Mouse (Mus musculus): ENCODE results near the gene Dcp1b. TPM values are rescaled to one million over a fixed set of nuclear protein-coding genes. Genes with fewer than 3 reads are reported as not detected.

The Dcp1b gene
- polyA plus RNA-seq (2021) = 8.5 TPM

DNA sequence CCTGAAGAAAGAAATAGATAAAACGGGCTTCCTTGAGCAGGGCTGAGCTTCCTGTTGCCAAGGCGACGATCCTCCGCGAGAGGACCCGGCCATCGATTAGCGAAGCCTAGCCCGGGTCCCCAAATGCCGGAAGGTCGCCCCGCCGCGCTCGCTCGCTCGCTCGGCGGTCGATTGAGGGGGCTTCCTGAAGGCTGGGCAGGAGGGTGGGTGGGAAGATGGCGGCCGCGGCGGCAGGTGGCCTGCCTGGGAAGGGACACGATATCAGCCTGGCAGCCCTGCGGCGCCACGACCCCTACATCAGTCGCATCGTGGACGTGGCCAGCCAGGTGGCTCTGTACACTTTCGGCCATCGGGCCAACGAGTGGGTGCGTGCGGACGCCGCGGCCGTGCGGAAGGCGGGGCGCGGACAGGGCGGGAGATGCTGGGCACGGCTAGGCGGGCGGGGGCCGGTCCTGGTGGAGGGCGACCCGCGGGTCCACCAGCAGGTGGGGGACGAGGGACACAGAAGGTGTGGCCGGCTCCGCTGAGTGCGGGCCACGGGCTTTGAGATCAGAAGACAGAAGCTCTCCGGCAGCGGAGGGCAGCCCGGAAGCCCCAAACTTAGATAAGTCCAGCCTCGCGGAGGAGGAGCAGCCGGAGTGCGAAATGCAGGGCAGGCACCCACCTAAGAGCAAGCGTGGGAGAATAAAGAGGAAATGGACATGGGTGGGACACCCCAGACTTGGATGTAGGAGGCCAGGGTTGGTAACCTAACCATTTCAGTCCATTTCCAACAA is at the start of gene Dcp1b:
Gene Dcp1b, plus strand, starts transcription at position 176 of the 776 bp plus-strand sequence.
- in situ Hi-C loops (cut with MboI; ENCODE audit: low pct_unique_long_range_greater_than_20kb) = no loop called here

DNA sequence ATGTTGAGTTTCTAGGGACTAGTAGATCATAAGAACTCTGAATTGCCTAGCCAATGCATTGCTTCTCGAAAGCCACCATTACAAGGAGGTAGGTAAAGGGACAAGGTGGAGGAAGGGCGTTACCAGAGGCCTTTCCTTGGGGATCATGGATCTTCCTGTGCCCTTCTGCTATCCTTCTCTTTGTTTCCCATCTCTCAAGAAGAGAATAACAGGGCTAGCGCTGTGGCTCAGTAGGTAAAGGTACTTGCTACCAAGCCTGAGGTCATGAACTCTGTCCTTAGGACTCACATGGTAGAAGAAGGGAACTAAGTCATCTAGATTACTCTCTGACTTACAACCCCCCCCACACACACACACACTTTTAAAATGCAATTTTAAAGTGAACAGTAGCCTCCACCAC is 48.1 kb upstream of the Dcp1b start:
- ATAC-seq (no peak), DNase-seq (ENCODE audit: low read depth, low spot score) (no peak)
- ChIA-PET POLR2A (no interaction called here), CTCF (no interaction called here)
- in situ Hi-C loops (cut with MboI; ENCODE audit: low pct_unique_long_range_greater_than_20kb) = loop anchor here (5.0 kb wide), 1 partner anchor 225 kb away; no protein-coding TSS in a partner anchor
- no peaks in the 10 kb centered on the region for H3K27me3 ChIP-seq
- no peak for TF ChIP-seq CTCF (IDR thresholded peaks at IDR 0.05)

More for the DNA sequence above, at the start of gene Dcp1b:
- TF ChIP-seq CTCF (IDR thresholded peaks at IDR 0.05) = peak; percentile 69
- CTCF ChIA-PET = interaction anchor here (0.6 to 1.5 kb wide), 3 partner anchors 16 to 549 kb away, joined by 3 to 4 read pairs (median 3); no protein-coding TSS in a partner anchor
- POLR2A ChIA-PET = interaction anchor here (1.2 kb wide), 1 partner anchor 14 kb away, joined by 4 read pairs; no protein-coding TSS in a partner anchor
- ATAC-seq (peak; percentile 80), DNase-seq (ENCODE audit: low read depth, low spot score) (peak; percentile 30)
- H3K27me3 ChIP-seq = peaks cover 5% of the 10 kb centered on the region

DNA sequence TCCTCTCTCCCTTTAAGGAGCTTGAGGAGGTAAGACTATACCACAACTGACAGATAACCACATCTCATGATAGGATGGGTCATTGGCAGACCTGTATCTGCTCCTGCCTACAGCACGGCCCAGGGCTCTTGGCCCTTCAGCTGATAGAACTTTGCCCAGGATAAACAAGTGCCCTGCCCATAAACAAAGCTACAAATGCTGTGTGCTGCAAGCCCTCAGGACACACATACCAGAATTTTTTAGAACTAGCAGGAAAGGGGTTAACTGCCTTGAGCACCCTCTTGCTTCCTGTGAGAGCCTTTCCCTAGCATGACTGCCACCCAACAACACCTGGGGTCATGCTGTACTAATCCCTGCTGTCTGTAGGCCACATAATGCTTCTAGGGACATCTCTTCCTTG is 47.0 kb upstream of the Dcp1b start:
- CTCF ChIA-PET = interaction anchor here (0.6 kb wide), 1 partner anchor 11 kb away, joined by 3 read pairs; no protein-coding TSS in a partner anchor
- in situ Hi-C loops (cut with MboI; ENCODE audit: low pct_unique_long_range_greater_than_20kb) = loop anchor here (5.0 kb wide), 1 partner anchor 224 kb away; no protein-coding TSS in a partner anchor
- no peak for TF ChIP-seq CTCF (IDR thresholded peaks at IDR 0.05)
- ATAC-seq (no peak), DNase-seq (ENCODE audit: low read depth, low spot score) (no peak)
- no peaks in the 10 kb centered on the region for H3K27me3 ChIP-seq
- POLR2A ChIA-PET = no interaction called here

DNA sequence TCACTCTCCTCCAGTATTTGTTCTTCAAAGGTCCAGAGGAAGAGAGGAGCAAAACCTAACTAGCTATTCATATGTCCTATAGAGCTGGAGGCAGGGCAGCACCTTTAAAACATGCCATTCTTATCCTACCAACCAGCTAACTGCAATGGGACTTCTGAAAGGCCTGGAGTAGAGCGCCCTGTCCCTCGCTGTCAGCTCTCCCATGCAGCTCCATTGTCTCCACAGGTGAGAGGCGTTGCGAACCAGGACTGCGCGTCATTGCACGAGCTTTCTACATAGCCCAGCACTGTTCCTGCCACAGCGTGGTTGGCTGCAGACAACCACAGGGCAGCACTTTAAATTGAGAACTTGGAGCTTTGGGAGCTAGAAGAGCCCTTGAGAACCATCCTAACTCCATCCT is 46.5 kb upstream of the Dcp1b start:
- ChIA-PET CTCF (interaction anchor here (0.6 kb wide), 1 partner anchor 12 kb away, joined by 3 read pairs; no protein-coding TSS in a partner anchor), POLR2A (no interaction called here)
- no peak for ATAC-seq
- in situ Hi-C loops (cut with MboI; ENCODE audit: low pct_unique_long_range_greater_than_20kb) = loop anchor here (5.0 kb wide), 1 partner anchor 224 kb away; no protein-coding TSS in a partner anchor
- no peak for TF ChIP-seq CTCF (IDR thresholded peaks at IDR 0.05)
- H3K27me3 ChIP-seq = no peaks in the 10 kb centered on the region
- DNase-seq (ENCODE audit: low read depth, low spot score) = no peak

GRCm38 (mm10) chr6:119129664-119130063 is 45.4 kb upstream of the Dcp1b start:
- ChIA-PET CTCF (interaction anchor here (0.7 to 1.5 kb wide), 3 partner anchors 9 to 484 kb away, joined by 3 to 4 read pairs (median 4); no protein-coding TSS in a partner anchor), POLR2A (no interaction called here)
- no peak for DNase-seq (ENCODE audit: low read depth, low spot score)
- H3K27me3 ChIP-seq = no peaks in the 10 kb centered on the region
- no peak for ATAC-seq
- in situ Hi-C loops (cut with MboI; ENCODE audit: low pct_unique_long_range_greater_than_20kb) = loop anchor here (5.0 kb wide), 1 partner anchor 223 kb away; no protein-coding TSS in a partner anchor
- TF ChIP-seq CTCF (IDR thresholded peaks at IDR 0.05) = peak; percentile 77

DNA sequence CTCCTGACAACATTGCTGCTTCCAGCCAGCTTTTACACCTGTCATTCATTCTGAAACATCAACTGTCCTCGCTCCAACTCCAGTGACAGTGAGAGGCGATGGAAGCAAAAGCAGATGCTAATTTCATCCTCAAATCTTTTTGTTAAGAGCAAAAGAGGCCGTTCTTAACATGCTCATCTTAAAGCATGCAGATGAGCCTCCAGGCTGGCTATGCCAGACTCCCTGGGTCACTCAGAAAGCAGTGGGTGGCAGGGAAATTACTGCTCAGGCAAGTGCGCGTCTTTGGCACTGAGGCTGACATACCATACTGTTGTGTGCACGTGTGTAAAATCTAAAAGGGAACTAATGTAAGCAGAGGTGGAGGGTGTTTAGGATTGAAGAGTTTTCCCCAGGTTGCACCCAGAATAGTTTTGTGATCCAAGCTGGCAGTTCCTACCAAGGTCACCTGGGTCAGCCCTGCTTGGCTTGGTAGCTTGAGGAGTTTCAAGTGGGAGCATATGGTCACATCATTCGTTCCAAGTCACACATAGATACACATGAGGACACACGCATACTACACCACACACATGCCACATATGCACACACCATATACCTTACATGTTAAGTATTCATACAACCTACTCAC is 42.8 kb upstream of the Dcp1b start:
- CTCF ChIA-PET = no interaction called here
- H3K27me3 ChIP-seq = no peaks in the 10 kb centered on the region
- no peak for TF ChIP-seq CTCF (IDR thresholded peaks at IDR 0.05)
- in situ Hi-C loops (cut with MboI; ENCODE audit: low pct_unique_long_range_greater_than_20kb) = no loop called here
- POLR2A ChIA-PET = no interaction called here
- DNase-seq (ENCODE audit: low read depth, low spot score) = no peak
- ATAC-seq = no peak

DNA sequence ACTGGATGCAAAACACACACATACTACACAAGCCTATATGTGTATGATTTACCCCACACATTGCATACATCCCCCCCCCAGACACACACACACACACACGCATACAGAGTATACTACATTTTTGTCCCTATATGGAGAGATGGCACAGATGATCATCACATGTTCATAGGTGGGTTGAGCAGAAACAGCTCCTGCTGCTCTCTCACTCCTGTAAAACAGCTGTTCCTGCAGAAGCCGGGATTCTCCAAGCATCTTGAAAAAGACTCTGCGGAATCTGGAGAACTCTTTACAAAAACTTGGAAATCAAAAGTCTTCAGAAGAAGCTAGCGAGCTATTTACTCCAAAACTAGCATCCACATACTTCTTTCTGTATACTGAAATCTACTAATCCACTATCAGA is 42.2 kb upstream of the Dcp1b start:
- TF ChIP-seq CTCF (IDR thresholded peaks at IDR 0.05) = no peak
- H3K27me3 ChIP-seq = peaks cover 3% of the 10 kb centered on the region
- no peak for DNase-seq (ENCODE audit: low read depth, low spot score)
- CTCF ChIA-PET = no interaction called here
- POLR2A ChIA-PET = no interaction called here
- ATAC-seq = no peak
- in situ Hi-C loops (cut with MboI; ENCODE audit: low pct_unique_long_range_greater_than_20kb) = no loop called here

GRCm38 (mm10) chr6:119137768-119138167 is 37.3 kb upstream of the Dcp1b start:
- in situ Hi-C loops (cut with MboI; ENCODE audit: low pct_unique_long_range_greater_than_20kb) = no loop called here

DNA sequence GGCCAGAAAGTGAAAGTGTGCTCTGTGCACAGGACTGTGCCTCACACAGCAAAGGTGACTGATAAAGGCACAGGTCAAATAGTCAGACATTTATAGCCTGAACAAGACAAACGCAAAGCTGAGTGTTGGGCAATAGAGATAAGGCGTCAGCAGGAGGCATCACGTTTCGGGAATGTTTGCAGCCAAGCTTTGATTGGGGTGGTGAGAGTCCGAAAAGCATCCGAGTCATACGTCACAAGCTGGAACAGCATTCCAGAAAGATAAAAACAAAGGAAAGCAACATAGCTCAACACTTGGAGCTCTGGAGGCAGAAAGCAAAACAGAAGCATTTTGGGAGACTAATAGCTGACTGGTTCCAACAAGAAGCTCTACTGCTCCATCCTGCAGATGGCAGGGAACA is 35.5 kb upstream of the Dcp1b start:
- no peak for DNase-seq (ENCODE audit: low read depth, low spot score)
- H3K27me3 ChIP-seq = peaks cover 4% of the 10 kb centered on the region
- ChIA-PET POLR2A (no interaction called here), CTCF (interaction anchor here (1.5 kb wide), 1 partner anchor 10 kb away, joined by 4 read pairs; no protein-coding TSS in a partner anchor)
- no peak for TF ChIP-seq CTCF (IDR thresholded peaks at IDR 0.05)
- in situ Hi-C loops (cut with MboI; ENCODE audit: low pct_unique_long_range_greater_than_20kb) = no loop called here
- no peak for ATAC-seq

More at GRCm38 (mm10) chr6:119137768-119138167, 37.3 kb upstream of the Dcp1b start:
- CTCF ChIA-PET = no interaction called here
- no peak for ATAC-seq
- no peak for DNase-seq (ENCODE audit: low read depth, low spot score)
- no peak for TF ChIP-seq CTCF (IDR thresholded peaks at IDR 0.05)
- POLR2A ChIA-PET = no interaction called here
- H3K27me3 ChIP-seq = peaks cover 4% of the 10 kb centered on the region

- ChIA-PET CTCF (no interaction called here), POLR2A (interaction anchor here (0.6 kb wide), 1 partner anchor 505 kb away, joined by 4 read pairs; no protein-coding TSS in a partner anchor)
- ATAC-seq = no peak
- in situ Hi-C loops (cut with MboI; ENCODE audit: low pct_unique_long_range_greater_than_20kb) = no loop called here
- TF ChIP-seq CTCF (IDR thresholded peaks at IDR 0.05) = no peak
- no peak for DNase-seq (ENCODE audit: low read depth, low spot score)
- peaks cover 15% of the 10 kb centered on the region for H3K27me3 ChIP-seq
These were observed 29.9 kb upstream of the Dcp1b start for GRCm38 (mm10) chr6:119145109-119145508.

DNA sequence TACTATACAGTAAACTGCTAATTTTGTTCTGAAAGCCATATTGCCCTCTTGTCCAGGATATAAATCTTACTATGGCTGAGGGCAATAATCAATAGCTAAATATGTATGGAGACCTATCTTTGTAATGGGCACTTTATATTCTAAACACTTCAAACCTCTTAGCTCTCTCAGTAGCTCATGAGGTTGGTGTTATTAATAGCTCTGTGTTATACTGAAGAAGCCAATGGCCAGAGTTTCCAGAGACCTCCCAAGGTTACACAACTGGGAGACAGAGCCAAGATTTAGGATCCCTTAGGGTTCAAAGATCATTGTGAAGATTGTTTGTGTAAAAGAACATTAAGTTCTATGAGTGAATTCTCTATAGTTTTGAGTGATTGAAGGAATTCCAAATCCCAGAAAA is 9.4 kb upstream of the Dcp1b start:
- H3K27me3 ChIP-seq = peaks cover 27% of the 10 kb centered on the region
- CTCF ChIA-PET = no interaction called here
- no peak for ATAC-seq
- no peak for DNase-seq (ENCODE audit: low read depth, low spot score)
- POLR2A ChIA-PET = no interaction called here
- TF ChIP-seq CTCF (IDR thresholded peaks at IDR 0.05) = no peak
- in situ Hi-C loops (cut with MboI; ENCODE audit: low pct_unique_long_range_greater_than_20kb) = no loop called here

Data from Patski (cell line).